Mouse (Mus musculus): ENCODE results near the gene Tnfsf14.

Tnfsf14 gene

DNA sequence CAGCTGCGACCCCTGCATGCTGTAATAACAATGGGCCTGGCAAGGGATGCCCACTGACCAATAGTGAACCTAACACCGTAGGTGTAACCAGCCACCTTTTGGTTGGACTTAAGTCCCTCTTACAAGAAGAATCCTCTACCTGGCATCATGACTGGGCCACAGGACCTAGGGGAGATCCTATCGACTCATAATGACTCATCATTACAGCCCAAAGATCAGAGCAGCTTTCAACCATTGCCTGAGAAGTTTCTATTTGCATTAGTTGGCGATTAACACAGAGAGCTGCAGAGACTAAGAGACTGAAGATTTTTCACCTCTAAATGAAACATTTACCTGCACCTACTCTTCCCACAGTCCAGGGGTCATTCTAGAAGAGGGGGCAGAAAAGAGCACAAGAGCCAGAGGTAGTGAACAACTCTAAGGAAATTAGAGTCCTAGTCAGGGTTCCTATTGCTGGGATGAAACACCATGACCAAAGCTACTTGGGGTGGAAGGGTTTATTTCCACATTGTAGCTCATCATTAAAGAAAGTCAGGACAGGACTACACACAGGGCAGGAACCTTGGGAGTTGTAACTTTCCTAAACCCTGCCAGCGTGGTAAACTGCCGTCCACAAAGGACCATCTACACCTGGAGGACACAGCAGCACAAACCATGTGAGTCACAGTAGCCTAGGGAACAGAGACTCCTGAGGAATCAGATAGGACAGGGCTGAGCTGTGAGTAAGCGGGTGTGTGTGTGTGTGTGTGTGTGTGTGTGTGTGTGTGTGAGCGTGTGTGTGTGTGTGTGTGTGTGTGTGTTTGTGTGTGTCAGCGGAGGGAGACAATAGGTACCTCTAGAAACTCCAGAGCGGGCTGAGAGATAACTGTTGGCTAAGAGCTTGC, 8.1 kb upstream of the Tnfsf14 start:
- DNase-seq (ENCODE audit: extremely low read depth, low read depth, low spot score): no peak

DNA sequence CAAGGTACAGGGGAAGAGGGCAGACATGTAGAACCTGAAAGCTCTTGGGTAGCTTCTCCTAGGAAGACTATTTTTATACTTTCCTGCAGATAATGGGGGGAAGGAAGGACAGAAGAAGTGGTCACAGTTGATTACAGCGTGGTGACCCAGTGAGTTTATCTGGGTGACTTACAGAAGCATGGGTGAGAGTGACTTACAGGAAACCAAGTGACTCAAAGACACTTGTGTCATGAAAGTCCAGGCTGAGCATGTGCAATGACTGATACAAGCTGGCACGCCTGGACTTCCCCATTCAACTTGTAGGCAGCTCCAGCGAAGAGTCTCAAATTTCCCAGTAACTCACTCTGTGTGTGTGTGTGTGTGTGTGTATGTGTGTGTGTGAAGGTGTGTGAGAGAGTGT, 4.3 kb upstream of the Tnfsf14 start:
- DNase-seq (ENCODE audit: extremely low read depth, low read depth, low spot score): no peak

DNA sequence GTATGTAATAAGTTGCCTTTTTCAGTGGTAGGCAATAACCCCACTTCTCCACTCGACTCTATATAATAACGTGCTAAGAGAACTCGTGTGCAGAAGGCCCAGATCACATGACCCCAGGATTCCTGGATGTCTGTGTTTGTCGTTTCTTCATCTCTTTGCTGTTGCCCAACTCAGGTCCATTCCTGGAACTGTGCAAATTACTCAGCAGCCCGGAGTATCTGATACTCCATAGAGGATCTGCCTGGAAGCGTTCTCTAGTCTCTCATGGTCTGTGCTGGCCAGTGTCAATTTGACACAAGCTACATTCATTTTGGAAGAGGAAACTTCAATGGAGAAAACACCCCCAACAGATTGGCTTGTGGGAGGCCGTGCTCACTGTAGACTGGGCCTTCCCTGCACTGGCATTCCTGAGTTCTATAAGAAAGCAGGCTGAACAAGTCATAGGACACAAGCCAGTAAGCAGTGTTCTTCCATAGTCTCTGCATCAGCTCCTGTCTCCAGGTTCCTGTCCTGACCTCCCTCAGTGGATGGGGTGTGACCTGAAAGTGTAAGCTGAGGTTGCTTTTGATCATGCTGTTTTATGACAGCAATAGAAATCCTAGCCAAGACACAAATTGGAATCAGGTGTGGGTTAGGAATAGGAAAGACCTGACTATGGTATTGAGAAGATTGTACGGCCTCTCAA, 1.5 kb upstream of the Tnfsf14 start:
- DNase-seq (ENCODE audit: extremely low read depth, low read depth, low spot score): no peak

DNA sequence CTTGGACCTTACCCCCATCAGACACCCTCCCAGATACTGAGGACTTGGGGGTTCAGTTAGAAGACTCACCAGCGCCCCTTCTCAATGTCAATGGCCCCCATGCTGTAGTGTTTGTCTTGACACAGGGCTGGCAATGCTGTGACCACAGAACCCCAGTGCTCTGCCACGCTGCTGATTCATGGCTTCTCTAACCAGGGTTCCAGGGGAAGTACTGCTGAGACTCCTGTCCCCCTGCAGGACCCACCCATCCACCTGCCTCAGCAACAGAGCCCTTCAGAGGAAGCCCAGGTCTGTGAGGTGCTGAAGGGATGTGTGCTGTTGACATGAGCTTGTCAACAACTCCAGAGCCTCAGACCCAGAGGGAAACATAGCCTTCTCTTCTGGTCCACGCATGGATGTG, 794 bp upstream of the Tnfsf14 start:
- no peak for DNase-seq (ENCODE audit: extremely low read depth, low read depth, low spot score)

DNA sequence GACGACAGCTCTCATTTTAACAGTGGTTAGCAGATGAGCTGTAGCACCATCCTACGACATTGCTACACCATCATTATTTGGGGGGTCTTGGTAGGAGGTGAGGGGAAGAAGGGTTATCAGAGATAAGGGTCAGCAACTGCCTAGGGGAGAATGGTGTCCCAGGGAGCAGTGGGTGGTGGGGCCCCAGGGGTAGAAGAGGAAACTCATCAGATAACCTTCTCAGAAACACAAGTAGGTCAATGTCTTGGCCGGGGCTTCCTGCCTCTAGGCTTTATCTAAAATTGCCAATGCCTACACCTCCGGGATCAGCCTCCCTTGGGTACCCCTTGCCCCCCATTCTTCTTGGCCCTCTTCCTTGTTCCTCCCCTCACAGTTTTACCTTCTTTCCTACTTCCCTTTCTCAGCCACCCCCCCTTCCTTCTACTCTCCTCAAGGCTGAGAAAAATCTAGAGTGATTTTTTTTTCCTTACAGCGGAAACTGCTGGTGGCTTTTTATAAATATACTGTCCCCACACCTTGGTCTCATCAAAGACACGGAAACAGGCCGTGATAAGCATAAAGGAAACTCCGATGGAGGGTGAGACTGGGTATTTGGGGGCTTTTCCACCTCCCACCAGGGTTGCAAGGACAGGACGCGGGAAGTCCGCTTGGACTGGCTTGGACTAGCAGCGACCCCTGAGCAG, 5.3 kb downstream of the Tnfsf14 start:
- DNase-seq (ENCODE audit: extremely low read depth, low read depth, low spot score): no peak

DNA sequence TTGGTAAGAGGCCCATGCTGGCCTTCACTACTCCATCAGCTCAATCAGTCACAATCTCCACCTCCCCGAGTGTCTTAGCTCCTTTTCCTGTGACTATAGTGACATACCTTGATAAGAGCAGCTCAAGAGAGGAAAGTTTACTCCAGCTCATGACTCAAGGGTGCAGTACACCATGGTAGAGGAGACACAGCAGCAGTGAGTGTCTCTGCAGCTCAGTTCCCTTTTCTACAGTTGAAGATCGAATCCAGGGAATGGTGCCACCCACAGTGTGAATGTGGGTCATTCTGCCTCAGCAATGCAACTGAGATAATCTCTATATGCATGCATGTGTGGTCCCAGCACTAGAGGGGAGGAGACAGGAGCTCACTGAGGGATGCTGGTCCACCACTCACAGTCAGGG, 8.3 kb downstream of the Tnfsf14 start:
- no peak for DNase-seq (ENCODE audit: extremely low read depth, low read depth, low spot score)

DNA sequence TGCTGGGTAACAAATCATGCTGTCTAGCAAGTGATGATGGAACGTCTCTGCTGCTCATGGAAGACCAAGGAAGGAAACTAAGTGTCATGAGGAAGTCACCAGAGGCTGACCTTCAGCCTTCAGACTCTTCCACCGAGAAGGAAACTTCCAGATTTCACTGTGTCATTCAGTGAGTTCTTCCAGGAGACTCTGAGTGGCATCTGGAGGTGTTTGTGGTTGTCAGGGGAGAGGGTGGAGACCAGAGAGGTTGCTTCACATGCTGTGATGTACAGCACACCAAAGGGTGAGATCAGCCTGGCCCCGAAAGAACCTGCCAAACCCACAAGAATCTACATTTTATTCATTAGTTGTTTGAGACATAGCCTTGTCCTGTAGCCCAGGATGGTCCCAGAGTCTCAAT, 11.1 kb downstream of the Tnfsf14 start:
- no peak for DNase-seq (ENCODE audit: extremely low read depth, low read depth, low spot score)

DNA sequence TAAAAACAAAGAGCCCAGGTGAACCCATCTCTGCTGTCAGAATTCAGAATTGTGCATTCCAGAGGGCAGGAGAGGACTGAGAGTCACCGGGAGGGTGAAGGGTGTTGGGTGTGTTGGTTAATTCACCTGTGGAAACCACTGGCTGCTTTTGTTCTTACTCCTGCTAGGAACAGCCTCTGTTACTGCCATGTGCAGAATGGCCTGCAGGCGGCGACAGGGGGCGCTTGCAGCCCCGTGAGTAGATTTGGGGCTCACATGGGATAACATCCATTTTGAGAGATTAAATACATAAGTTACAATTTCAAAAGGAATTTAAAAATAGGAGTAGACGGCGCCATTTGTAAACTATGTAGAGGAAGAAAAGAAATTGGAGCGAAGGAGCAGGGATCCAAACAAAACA, 13.6 kb downstream of the Tnfsf14 start:
- no peak for DNase-seq (ENCODE audit: extremely low read depth, low read depth, low spot score)

DNA sequence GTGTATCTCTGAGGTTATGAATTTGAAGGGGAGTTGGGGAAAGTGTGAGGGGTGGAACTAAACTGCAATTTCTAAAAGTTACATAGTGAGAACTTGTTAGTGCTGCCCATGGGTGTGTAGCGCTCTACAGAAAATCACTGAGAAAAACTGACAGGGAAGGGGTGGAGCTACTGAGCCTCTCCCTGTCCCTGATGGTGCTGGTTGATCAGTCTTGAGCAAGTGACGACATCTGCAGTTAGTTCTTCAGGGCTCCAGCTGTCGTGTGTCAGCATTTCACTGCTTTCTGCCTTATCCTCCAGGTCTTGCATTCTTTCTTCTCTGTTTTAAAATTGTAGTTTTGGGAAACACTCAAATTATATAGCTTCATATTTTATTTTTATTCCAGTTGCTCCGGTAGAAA, 20.6 kb downstream of the Tnfsf14 start:
- no peak for DNase-seq (ENCODE audit: extremely low read depth, low read depth, low spot score)

DNA sequence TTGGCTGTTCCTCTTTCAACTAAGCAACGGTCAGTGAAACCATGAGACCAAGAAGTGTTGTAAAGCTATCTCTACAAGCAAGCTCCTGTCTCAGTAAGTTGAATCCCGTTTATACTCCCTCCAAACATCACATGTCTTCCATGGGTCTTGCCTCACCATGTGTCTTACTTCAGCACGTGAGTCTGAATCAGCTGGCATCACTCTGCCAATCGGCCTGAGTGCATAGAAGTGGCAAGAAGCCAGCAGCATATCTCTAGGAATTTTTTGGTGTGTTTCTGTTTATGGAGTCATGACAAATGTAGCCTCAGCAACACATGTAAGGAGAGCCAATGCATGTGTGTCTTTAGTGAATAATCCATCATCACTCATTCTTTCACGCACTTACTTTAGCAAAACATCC, 21.6 kb downstream of the Tnfsf14 start:
- DNase-seq (ENCODE audit: extremely low read depth, low read depth, low spot score): no peak

DNA sequence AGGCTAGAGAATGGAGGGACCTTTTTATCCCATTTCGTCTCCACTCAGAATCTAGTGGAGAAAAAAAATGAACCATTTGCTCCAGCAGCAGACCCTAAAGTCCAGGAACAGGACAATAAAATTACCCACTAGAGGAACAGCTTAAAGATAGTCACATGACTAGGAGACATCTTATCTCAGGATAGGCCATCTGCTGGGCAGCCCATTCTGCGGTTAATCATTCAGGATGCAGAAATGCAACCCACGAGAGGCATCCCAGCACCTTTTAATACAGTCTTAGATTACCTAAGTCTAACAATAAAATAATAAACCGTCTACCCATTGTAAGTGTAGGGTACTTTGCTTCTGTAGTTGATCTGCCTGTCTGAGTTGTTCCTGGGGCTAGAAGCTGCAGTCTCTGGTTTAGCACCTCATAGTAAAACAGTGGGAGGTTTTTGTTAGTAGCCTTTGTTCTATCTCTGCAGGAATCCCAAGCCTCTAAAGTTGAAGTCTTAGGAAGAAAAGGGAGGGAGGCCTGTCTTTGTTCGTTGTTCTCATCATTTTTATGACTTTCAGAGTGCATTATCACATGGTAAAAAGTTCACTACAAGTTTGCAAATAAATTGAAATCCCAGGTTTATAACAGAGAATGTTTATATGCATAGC, 23.2 kb downstream of the Tnfsf14 start:
- DNase-seq (ENCODE audit: extremely low read depth, low read depth, low spot score): no peak

DNA sequence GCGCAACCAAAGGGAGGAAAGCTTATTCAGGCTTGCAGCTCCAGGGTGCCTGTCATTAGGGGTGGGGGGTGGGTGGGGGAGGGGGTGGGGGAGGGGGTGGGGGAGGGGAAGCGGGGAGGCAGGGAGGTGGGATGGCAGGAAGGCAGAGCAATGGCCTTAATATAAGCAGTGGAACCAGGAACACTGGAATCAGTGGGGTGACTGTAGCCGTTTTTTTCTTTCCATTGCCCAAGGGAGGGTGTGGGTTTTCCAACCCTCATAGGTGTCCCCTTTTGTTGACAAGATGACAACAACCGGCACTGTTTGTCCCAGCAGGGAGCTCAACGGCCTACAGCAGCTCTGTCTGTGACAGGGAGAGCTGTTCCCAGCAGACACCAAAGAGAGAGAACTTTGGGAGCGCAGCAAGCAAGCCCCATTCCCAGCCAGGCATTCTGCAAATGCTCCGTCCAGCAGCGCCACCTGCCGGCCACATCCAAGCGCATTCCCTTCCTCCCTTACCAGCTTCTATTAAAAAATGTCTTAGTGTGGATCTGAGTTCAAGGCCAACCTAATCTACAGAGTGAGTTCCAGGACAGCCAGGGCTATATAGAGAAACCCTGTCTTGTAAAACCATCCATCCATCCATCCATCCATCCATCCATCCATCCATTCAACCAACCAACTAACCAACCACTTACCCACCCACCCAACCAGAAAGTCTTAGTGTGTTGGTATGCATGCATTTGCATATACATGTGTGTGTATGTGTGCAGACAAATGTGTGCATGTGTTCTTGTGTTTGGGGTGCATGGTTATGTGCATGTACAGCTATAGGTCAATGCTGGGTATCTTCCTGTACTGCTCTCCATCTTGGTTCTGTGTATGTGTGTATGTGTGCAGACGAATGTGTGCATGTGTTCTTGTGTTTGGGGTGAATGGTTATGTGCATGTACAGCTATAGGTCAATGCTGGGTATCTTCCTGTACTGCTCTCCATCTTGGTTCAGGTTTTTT, 26.9 kb downstream of the Tnfsf14 start:
- DNase-seq (ENCODE audit: extremely low read depth, low read depth, low spot score): no peak

DNA sequence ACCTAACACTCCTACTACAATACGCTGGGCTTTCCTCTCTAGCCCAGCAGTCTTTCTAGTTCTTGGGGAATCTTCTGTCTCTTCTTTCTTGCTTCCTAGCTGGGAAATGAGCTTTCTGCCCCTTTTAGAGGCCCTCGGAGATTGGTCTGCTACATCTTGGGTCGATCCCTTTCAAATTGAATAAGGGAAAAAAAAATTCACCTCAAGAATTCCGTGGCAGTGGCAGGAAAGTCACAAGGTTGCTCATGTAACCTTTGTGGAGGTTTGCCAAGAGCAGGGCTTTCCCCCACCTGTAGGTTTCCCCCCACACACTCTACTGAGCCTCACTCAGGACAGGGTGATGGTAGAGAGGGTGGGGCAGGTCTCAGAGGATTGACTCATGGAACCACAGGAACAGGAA, 40.2 kb downstream of the Tnfsf14 start:
- no peak for DNase-seq (ENCODE audit: extremely low read depth, low read depth, low spot score)

DNA sequence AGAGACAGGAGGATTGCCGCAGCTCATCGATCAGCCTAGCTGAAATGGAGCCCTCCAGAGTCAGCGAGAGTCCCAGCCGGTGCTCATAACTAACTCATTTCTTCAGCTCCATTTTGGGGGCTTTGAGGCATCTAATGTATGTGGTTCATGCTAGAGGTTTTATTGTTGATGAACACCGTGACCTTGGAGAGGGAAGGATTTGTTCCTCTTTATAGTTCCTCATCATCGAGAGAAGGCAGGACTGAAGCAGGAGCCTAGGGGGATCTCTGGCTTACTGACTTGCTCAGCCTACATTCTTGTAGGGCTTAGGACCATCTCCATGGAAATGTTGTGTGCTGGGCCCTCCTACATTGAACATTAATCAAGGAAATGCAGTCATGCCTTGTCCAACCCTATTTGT, 41.0 kb downstream of the Tnfsf14 start:
- no peak for DNase-seq (ENCODE audit: extremely low read depth, low read depth, low spot score)

DNA sequence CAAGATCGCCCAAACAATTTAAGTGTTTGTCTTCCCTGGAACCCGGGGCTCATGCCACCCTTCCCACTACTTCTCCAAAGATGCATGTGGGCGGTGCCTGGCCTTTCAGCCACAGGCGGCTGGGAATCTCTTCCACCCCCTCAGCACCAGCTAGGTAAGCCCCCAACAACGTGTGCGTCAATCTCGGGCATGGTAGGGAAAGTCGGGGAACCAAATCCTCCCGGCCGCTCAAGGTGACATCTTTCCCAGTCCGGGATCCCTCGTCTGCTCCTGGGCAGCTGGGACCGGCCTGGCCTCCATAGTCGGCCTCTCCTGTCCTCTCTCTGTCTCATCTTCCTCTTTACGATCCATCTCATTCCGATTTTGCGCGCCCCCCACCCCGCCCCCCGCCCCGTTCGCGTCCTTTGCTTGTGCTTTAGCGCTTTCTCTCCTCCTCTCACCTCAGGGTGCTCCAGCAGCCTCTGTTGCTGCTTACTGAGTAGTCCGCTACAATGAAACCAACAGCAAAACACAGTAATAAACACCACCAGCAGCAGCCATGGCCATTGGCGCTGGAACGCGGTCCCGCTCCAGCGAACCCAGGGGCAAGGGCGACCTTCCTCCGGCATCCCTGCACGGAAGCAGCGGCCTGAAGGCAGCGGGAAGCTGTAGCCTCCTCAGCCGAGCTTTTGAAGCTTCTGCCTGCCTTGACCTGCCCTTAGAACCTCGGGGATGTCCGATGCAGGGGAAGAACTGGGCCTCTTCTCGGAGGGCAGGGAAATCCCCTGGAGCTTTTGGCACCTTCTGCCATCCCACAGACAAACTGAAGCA, 44.8 kb downstream of the Tnfsf14 start, which contains the start of gene Cd70:
Cd70 (minus strand) TSS at position 784 of the 810 bp plus-strand sequence.
- DNase-seq (ENCODE audit: extremely low read depth, low read depth, low spot score): no peak

DNA sequence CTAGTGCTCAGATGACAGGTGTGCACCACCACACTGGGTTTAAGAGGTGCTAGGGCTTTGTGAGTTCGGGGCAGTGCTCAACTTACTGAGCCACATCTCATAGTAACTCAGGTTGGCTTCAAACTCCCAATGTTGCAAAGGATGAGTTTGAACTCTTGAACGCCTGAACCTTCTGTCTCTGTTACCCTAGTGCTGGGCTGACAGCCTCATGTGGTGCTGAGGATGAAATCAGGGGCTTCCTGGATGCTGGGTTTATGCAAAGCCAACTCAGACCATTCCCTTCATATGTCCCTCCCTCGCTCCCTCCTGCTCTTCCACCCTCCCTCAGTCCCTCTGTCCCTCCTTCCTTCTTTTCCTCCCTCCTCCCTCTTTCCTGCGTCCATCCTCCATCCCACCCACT, 45.6 kb downstream of the Tnfsf14 start:
- no peak for DNase-seq (ENCODE audit: extremely low read depth, low read depth, low spot score)

DNA sequence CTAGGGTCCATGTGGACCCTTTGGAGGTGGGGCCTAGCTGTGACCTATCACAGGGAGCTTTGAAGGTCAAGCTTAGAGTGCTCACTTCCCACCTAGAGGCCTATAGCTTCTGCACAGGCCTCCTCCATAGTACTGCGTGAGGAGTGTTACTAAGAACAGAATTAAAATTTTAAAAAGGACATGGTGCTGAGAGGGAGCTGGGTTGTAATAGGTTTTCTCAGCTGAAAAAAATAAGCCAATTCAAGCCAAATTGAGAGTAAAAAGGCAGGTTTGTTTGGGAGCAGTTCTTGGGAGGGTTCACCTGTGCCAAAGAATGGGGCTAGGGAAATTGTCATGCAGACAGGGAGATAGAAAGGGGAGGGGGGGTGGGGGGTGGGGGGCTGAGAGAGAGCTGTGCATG, 48.9 kb downstream of the Tnfsf14 start:
- no peak for DNase-seq (ENCODE audit: extremely low read depth, low read depth, low spot score)

DNA sequence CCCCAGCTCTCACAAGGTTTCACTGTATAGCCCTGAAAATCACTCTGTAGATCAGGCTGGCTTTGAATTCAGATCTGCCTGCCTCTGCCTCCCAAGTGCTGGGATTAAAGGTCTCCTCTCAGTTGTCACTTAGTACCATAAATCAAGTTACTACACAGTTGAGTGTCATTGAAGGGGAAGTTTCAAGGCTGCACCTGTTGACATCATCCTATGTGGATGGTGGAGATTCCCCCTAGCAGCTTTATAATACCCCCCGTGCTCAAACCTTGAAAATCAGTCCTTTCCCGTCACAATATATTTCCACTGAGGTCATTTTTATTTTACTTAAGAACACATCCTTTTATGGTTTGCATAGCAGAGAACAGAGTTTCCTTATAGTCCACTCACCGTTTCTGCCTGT, 50.3 kb downstream of the Tnfsf14 start:
- no peak for DNase-seq (ENCODE audit: extremely low read depth, low read depth, low spot score)

DNA sequence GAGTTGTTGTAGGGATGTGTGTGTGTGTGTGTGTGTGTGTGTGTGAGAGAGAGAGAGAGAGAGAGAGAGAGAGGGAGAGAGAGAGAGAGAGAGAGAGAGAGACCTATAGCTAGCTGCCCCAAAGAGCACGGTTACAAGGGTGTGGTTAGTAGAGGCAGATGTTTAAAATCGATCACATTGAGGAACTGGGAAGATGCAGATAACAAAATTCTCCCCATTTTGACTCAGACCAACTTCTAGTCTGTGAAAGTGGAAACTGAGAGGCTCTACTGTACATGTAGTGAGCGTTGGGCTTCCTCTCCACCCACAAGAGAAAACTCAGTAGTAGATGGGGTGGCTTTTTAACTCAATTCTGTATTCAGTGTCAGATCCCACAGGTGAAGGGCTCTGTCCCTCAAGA, 54.3 kb downstream of the Tnfsf14 start:
- no peak for DNase-seq (ENCODE audit: extremely low read depth, low read depth, low spot score)

Data from fat pad, adult 2 months (tissue).